Mouse (Mus musculus) kidney, embryonic 14.5 days (tissue): ENCODE data around the gene Parp16. TPM values are rescaled to one million over a fixed set of nuclear protein-coding genes. Genes with fewer than 3 reads are reported as not detected.

Source experiments
- ATAC-seq: fragments of 200-750 bp; cut with Nextera tagmentation; 2 replicates; pipeline ENCODE4 v1.8.0; 2017; ENCODE audit warnings: moderate number of reproducible peaks, mild to moderate bottlenecking, moderate TSS enrichment, moderate library complexity; ENCODE audit not compliant: low FRiP score, low TSS enrichment
- H3K27ac ChIP-seq: fragments of 300-500 bp; sonication (generic); 2 replicates; pipeline ENCODE4 v1.5.1; 2014; ENCODE audit warnings: low read depth, mild to moderate bottlenecking, low read length, moderate library complexity, mixed read lengths
- H3K27me3 ChIP-seq: fragments of 300-500 bp; sonication (generic); 2 replicates; pipeline ENCODE4 v1.6.1; 2014; ENCODE audit warnings: mild to moderate bottlenecking, low read length; ENCODE audit not compliant: control insufficient read depth, insufficient read depth
- H3K36me3 ChIP-seq: fragments of 300-500 bp; sonication (generic); 2 replicates; pipeline ENCODE4 v1.6.1; 2014; ENCODE audit warnings: low read length, mixed read lengths; ENCODE audit not compliant: control insufficient read depth, insufficient read depth
- H3K4me1 ChIP-seq: fragments of 300-500 bp; sonication (generic); 2 replicates; pipeline ENCODE4 v1.6.1; 2014; ENCODE audit warnings: low read length, mixed read lengths; ENCODE audit not compliant: control insufficient read depth, insufficient read depth
- H3K4me2 ChIP-seq: fragments of 300-500 bp; sonication (generic); replicated peaks from 2 replicates; pipeline ENCODE4 v1.6.1; 2014; ENCODE audit warnings: low read depth, mild to moderate bottlenecking, low read length
- H3K4me3 ChIP-seq: fragments of 300-500 bp; sonication (generic); 2 replicates; pipeline ENCODE4 v1.5.1; 2014; ENCODE audit warnings: mild to moderate bottlenecking, low read length
- H3K9ac ChIP-seq: fragments of 300-500 bp; sonication (generic); 2 replicates; pipeline ENCODE4 v1.6.1; 2014; ENCODE audit warnings: low read depth, mild to moderate bottlenecking, low read length, moderate library complexity
- H3K9me3 ChIP-seq: fragments of 300-500 bp; sonication (generic); 2 replicates; pipeline ENCODE4 v1.6.1; 2016; ENCODE audit warnings: low read length; ENCODE audit not compliant: control insufficient read depth
- WGBS: fragments of 180-500 bp; shearing (Covaris S2); extraction: QIAGEN DNeasy Blood & Tissue Kit; methylation state at CpG from one replicate; pipeline ENCODE4 v1.1.7; 2014; 5-methylcytosine and 5-hydroxymethylcytosine counted together
- polyA plus RNA-seq: library from polyadenylated mRNA; unstranded; fragments of >200 nt; fragmentation: Nextera tagmentation; extraction: Ambion mirVana; gene quantifications from 2 replicates; pipeline ENCODE4 v1.2.1, GENCODE M21; 2014

The Parp16 gene
- 4.7 and 7.9 TPM in 2 replicates for polyA plus RNA-seq

DNA sequence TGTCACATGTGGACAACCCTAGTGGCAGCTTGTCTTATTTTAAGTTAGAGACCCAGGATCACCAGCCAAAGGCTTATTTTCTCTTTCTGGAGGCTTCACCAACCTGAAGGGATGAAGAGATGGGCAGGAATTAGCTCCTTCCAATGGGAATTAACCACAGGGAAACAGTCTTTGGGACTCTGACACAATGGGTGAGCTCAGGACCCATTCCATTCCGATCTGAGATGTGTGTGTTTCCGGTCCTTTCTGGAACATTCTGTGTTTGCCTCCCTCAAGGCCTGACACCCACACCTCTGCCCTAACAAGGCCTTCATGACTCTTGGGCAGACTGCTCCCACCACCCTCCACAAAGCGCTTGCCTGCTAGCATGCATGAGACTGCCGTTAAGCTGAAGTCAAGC, at the start of gene Parp16:
Gene Parp16, plus strand, starts transcription at position 301 of the 400 bp plus-strand sequence.
- H3K4me2 ChIP-seq = no peak within 1 kb of the TSS; the same call in 1 of the 2 replicates
- H3K9ac ChIP-seq = peak within 1 kb of the TSS; percentile 31; the same call in 1 of the 2 replicates
- no peaks in the 10 kb centered on the region for H3K9me3 ChIP-seq
- WGBS = 68% methylated on average over 4 of the region's 4 CpGs
- no peaks in the 10 kb centered on the region for H3K27me3 ChIP-seq
- no peak within 1 kb of the TSS for H3K4me3 ChIP-seq
- H3K36me3 ChIP-seq = no peaks in the 10 kb centered on the region
- ATAC-seq = no peak
- peaks cover 30% of the 10 kb centered on the region for H3K4me1 ChIP-seq
- H3K27ac ChIP-seq = peak within 1 kb of the TSS; percentile 85

DNA sequence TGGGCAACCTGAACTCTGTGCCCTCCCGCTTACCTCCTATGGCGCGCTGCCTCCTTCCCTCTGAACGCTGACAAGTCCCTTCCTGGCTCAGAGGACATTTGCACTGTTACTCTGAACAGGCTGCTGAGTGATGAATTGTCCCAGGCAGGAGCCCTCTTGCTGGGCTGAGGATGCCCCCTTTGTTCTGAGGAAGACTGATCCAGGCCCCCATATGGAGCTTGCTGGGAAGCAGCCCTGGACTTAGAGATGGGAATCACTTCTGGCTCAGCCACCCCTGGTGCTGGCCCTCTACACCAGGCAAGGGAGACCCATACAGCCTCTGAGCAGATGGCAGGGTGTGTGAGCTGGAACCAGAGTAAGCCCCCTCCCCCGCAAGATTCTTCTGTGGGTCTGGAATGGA, 49.2 kb upstream of the Parp16 start:
- Histone ChIP-seq H3K4me2 (no peak overlapping the region), H3K27me3 (no peaks in the 10 kb centered on the region), H3K27ac (no peak overlapping the region), H3K36me3 (peaks cover 11% of the 10 kb centered on the region; the same call in 1 of the 2 replicates), H3K4me3 (no peak overlapping the region), H3K9me3 (no peaks in the 10 kb centered on the region), H3K4me1 (peaks cover 10% of the 10 kb centered on the region; the same call in 1 of the 2 replicates), H3K9ac (no peak overlapping the region)
- WGBS = 79% methylated on average over 5 of the region's 5 CpGs
- no peak for ATAC-seq

- peaks cover 11% of the 10 kb centered on the region; the same call in 1 of the 2 replicates for H3K36me3 ChIP-seq
- H3K4me2 ChIP-seq = no peak overlapping the region
- no peak overlapping the region for H3K27ac ChIP-seq
- H3K4me1 ChIP-seq = peaks cover 7% of the 10 kb centered on the region
- WGBS = 80% methylated on average over 7 of the region's 7 CpGs
- no peaks in the 10 kb centered on the region for H3K27me3 ChIP-seq
- no peaks in the 10 kb centered on the region for H3K9me3 ChIP-seq
- H3K9ac ChIP-seq = no peak overlapping the region
- ATAC-seq = no peak
- H3K4me3 ChIP-seq = no peak overlapping the region
These were observed 46.6 kb upstream of the Parp16 start for GRCm38 (mm10) chr9:65148507-65148906.

GRCm38 (mm10) chr9:65152711-65153330, 42.3 kb upstream of the Parp16 start:
- H3K27ac ChIP-seq = peak overlapping the region; percentile 45
- WGBS = 58% methylated on average over 6 of the region's 6 CpGs
- H3K4me2 ChIP-seq = no peak overlapping the region
- H3K9ac ChIP-seq = peak overlapping the region; percentile 36; the same call in 1 of the 2 replicates
- peaks cover 8% of the 10 kb centered on the region; the same call in 1 of the 2 replicates for H3K36me3 ChIP-seq
- ATAC-seq = no peak
- peaks cover 45% of the 10 kb centered on the region for H3K4me1 ChIP-seq
- no peaks in the 10 kb centered on the region for H3K9me3 ChIP-seq
- no peak overlapping the region for H3K4me3 ChIP-seq
- no peaks in the 10 kb centered on the region for H3K27me3 ChIP-seq

DNA sequence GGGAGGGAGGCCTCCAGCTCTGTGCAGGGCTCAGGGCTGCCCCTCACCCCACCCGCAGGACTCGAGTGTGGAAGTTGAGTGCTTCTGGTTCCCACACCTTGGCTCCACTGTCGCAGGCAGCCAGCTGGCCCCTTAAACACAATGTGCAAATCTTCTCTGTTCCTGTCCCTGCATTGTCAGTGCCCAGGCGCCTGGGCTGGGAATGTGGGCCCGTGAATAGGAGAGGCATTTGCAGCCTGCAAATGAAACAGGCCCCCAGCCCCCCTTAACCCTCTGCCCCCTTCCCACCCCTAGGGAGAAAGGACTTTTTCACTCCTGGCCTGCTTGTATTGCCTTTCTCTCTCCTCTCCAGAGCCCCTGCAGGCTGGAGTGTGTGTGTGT, 41.8 kb upstream of the Parp16 start:
- peak; percentile 24; the same call in 1 of the 2 replicates for ATAC-seq
- WGBS = 14% methylated on average over 5 of the region's 5 CpGs
- H3K4me2 ChIP-seq = no peak overlapping the region
- H3K9ac ChIP-seq = peak overlapping the region; percentile 36; the same call in 1 of the 2 replicates
- H3K27ac ChIP-seq = peak overlapping the region; percentile 45
- H3K36me3 ChIP-seq = peaks cover 8% of the 10 kb centered on the region; the same call in 1 of the 2 replicates
- no peaks in the 10 kb centered on the region for H3K27me3 ChIP-seq
- H3K4me3 ChIP-seq = no peak overlapping the region
- peaks cover 45% of the 10 kb centered on the region for H3K4me1 ChIP-seq
- H3K9me3 ChIP-seq = no peaks in the 10 kb centered on the region

DNA sequence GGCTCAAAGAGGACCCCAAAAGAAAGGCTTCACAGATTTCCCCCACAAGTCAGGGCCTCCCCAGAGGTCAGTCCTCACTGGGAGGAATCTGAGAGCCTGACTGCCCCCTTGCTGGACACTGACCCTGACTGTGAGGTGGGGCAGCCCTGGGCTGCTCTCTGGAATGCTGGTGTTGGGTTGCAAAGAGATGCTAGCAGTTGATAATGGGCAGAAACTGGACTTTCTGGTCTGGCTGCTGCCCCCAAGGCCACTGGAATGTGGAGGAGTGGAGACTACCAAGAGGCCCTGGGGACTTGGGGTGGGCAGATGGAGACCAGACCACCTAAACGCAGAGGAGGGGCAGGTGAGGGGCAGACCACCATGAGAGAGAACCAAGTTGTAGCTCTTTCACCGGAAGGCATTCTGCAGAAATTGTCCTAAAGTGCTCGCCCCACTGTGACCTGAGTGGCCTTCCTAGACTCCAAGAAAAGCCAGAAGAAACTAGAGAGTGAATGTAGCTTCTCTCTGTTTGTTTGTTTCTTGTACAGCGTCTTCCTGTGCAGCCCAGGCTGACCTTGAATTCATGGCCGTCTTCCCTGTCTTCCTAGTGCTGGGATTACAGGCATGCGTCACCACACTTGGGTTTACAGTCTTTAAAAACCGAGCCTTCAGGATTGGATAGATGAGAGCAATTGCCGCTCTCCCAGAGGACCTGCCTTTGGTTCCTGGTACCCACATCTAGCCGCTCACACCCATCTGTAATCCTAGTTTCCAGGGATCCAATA, 40.3 kb upstream of the Parp16 start:
- peak; percentile 70 for ATAC-seq
- no peaks in the 10 kb centered on the region for H3K27me3 ChIP-seq
- H3K36me3 ChIP-seq = no peaks in the 10 kb centered on the region
- peak overlapping the region; percentile 67 for H3K27ac ChIP-seq
- H3K4me1 ChIP-seq = peaks cover 45% of the 10 kb centered on the region
- no peaks in the 10 kb centered on the region for H3K9me3 ChIP-seq
- no peak overlapping the region for H3K9ac ChIP-seq
- WGBS = 36% methylated on average over 9 of the region's 9 CpGs
- H3K4me3 ChIP-seq = no peak overlapping the region
- H3K4me2 ChIP-seq = no peak overlapping the region

DNA sequence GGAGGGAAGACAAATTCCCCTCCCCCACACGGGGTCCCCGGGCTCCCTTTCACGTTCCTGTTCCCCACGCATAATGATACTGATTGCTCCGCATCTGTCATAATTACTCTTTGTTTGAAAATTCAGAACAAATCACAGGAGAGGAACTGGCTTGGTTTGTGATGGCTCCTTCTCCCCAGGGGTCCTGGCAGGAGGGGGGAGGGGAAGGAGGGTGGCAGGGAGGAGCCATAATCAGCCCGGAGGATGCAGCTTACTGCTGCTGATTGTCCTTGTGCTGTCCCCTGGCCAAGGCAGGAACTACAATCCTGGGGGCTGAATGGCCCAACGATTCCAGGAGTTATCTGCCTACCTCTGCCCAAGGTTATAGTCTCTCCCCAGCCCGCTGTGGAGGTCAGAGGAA, 38.5 kb upstream of the Parp16 start:
- no peak overlapping the region for H3K27ac ChIP-seq
- WGBS = 2% methylated on average over 8 of the region's 8 CpGs
- H3K36me3 ChIP-seq = no peaks in the 10 kb centered on the region
- no peaks in the 10 kb centered on the region for H3K9me3 ChIP-seq
- peak; percentile 15; the same call in 1 of the 2 replicates for ATAC-seq
- no peak overlapping the region for H3K4me2 ChIP-seq
- H3K27me3 ChIP-seq = no peaks in the 10 kb centered on the region
- no peak overlapping the region for H3K9ac ChIP-seq
- H3K4me1 ChIP-seq = peaks cover 45% of the 10 kb centered on the region
- H3K4me3 ChIP-seq = no peak overlapping the region

GRCm38 (mm10) chr9:65157631-65158030, 37.5 kb upstream of the Parp16 start:
- Histone ChIP-seq H3K4me3 (no peak overlapping the region), H3K27ac (no peak overlapping the region), H3K36me3 (no peaks in the 10 kb centered on the region), H3K9me3 (no peaks in the 10 kb centered on the region), H3K9ac (no peak overlapping the region), H3K27me3 (0 out of 2 replicates have a peak, but pooled peaks cover 4% of the 10 kb centered on the region), H3K4me2 (no peak overlapping the region), H3K4me1 (peaks cover 50% of the 10 kb centered on the region)
- 48% methylated on average over 6 of the region's 6 CpGs for WGBS
- ATAC-seq = no peak

- Histone ChIP-seq H3K4me1 (peaks cover 31% of the 10 kb centered on the region), H3K4me2 (no peak overlapping the region), H3K27me3 (0 out of 2 replicates have a peak, but pooled peaks cover 4% of the 10 kb centered on the region), H3K9ac (no peak overlapping the region), H3K27ac (no peak overlapping the region), H3K9me3 (0 out of 2 replicates have a peak, but pooled peaks cover 2% of the 10 kb centered on the region), H3K36me3 (no peaks in the 10 kb centered on the region), H3K4me3 (no peak overlapping the region)
- 57% methylated on average over 4 of the region's 4 CpGs for WGBS
- ATAC-seq = no peak
These were observed 34.0 kb upstream of the Parp16 start for GRCm38 (mm10) chr9:65161188-65161587.
